16 mouse cellular contexts compared by ENCODE assay signal in genomic region chr4:115476051-115476450, GRCm38 (mm10). TPM values are rescaled to one million over a fixed set of nuclear protein-coding genes. Genes with fewer than 3 reads are reported as not detected.
DNase-seq lines count a peak whose midpoint lies in the region; ATAC-seq and TF ChIP-seq lines count a peak whose summit lies in the region.
"Not testable (repeated sequence)": the region's sequence is repeated elsewhere in the genome, so short reads cannot be mapped to it uniquely, and the experiment has no call there.
"Had no signal": no experiment of that assay in that cellular context is flagged by ENCODE, and none has a peak within 500 bp of the region (broad histone marks: within the 10 kb centered on the region; RNA-seq: fewer than 3 reads in every experiment).

No protein-coding gene starts in this region.

- not testable (repeated sequence) for H3K4me1 ChIP-seq in kidney, postnatal 0 days (replicated peaks; ENCODE audit: insufficient read depth, low read length); lung, adult 2 months (ENCODE audit: control insufficient read depth, insufficient read depth, low read length); midbrain, embryonic 11.5 days (ENCODE audit: control insufficient read depth, insufficient read depth, low read length)

- not testable (repeated sequence) for H3K9ac ChIP-seq in kidney, postnatal 0 days (ENCODE audit: low read depth, low read length); midbrain, embryonic 11.5 days (ENCODE audit: low read length)

- not testable (repeated sequence) for H3K27me3 ChIP-seq in kidney, postnatal 0 days (ENCODE audit: insufficient read depth, low read length); midbrain, embryonic 11.5 days (ENCODE audit: control insufficient read depth, insufficient read depth, low read length)

- not testable (repeated sequence) for H3K4me2 ChIP-seq in kidney, postnatal 0 days (ENCODE audit: low read length); midbrain, embryonic 11.5 days

- TF ChIP-seq POLR2A in lung, adult 2 months (IDR thresholded peaks at IDR 0.05; ENCODE audit: borderline replicate concordance, extremely low read depth, low read depth, low read length): not testable (repeated sequence)

- not testable (repeated sequence) for H3K27ac ChIP-seq in kidney, postnatal 0 days; midbrain, embryonic 11.5 days (ENCODE audit: low read depth, low read length)

- intact Hi-C loops in heart, postnatal 14 days (cut with DNase I): loop anchor here (1.0 kb wide), 1 partner anchor 233 kb away; no protein-coding TSS in a partner anchor

- ATAC-seq in frontal cortex, adult (ENCODE audit: low TSS enrichment): peak; percentile 84
- ATAC-seq in kidney, postnatal 0 days (replicated peaks; ENCODE audit: low FRiP score, low read depth): not testable (repeated sequence)
- 0 out of 2 replicates have a peak, but pooled peaks have one; percentile 46 for ATAC-seq in midbrain, embryonic 11.5 days (ENCODE audit: low FRiP score)

- not testable (repeated sequence) for H3K4me3 ChIP-seq in kidney, postnatal 0 days (replicated peaks; ENCODE audit: low read depth, low read length); lung, adult 2 months (replicated peaks; ENCODE audit: extremely low read depth, low read depth, low read length); midbrain, embryonic 11.5 days (ENCODE audit: low read depth, low read length)

- peak; percentile 11 for DNase-seq in ZHBTc4 (ENCODE audit: low read depth, low spot score)
- peak; percentile 2 to 6 for DNase-seq in cerebellum, postnatal 14 days
- peak; percentile 31 to 49 for DNase-seq in heart, postnatal 14 days
- DNase-seq in kidney, postnatal 0 days (ENCODE audit: low spot score): peak; percentile 32
- peak; percentile 28 for DNase-seq in lung, adult 2 months
- not testable (repeated sequence) for DNase-seq in midbrain, embryonic 11.5 days (ENCODE audit: low spot score, missing footprints)

- H3K9me3 ChIP-seq in kidney, postnatal 0 days (replicated peaks; ENCODE audit: low read length); midbrain, embryonic 11.5 days (ENCODE audit: control insufficient read depth, low read length): not testable (repeated sequence)

- TF ChIP-seq CTCF in kidney, postnatal 0 days (IDR thresholded peaks at IDR 0.05; ENCODE audit: low read depth): peak; percentile 62
- TF ChIP-seq CTCF in lung, adult 2 months (IDR thresholded peaks at IDR 0.05; ENCODE audit: insufficient read depth, low read length): not testable (repeated sequence)

- not testable (repeated sequence) for H3K36me3 ChIP-seq in kidney, postnatal 0 days (ENCODE audit: insufficient read depth, low read length); midbrain, embryonic 11.5 days (ENCODE audit: control insufficient read depth, insufficient read depth, low read length)

RNA-seq across cellular contexts. Expression of gene Cyp4a14, which starts 19.9 kb away (rescaled TPM):
- total RNA-seq in heart, postnatal 14 days (2021): not detected
- polyA plus RNA-seq in kidney, postnatal 0 days (2015; fragmentation: Nextera tagmentation; extraction: Ambion mirVana): 2.3 and 2.5 TPM in 2 replicates
- polyA plus RNA-seq in lung, adult 2 months (2012; rRNA removed): 0.06 TPM in 1 of 2 replicates, not detected in the other
- not detected in 2 replicates for polyA plus RNA-seq in midbrain, embryonic 11.5 days (2014; fragmentation: Nextera tagmentation; extraction: Ambion mirVana)
- total RNA-seq: gastrocnemius, postnatal 14 days; heart, postnatal 25 days; layer of hippocampus, postnatal 25 days had no signal
- polyA plus RNA-seq: cortical plate, adult 2 months; forebrain, embryonic 10.5 days; intestine, embryonic 14.5 days; limb, embryonic 13.5 days; lung, embryonic 16.5 days; stomach, embryonic 16.5 days had no signal

RNA-seq across cellular contexts. Expression of gene Cyp4a30b, which starts 23.6 kb away (rescaled TPM):
- not detected for total RNA-seq in heart, postnatal 14 days (2021)
- polyA plus RNA-seq in kidney, postnatal 0 days (2015; fragmentation: Nextera tagmentation; extraction: Ambion mirVana): 0.26 and 0.38 TPM in 2 replicates
- not detected in 2 replicates for polyA plus RNA-seq in lung, adult 2 months (2012; rRNA removed)
- not detected in 2 replicates for polyA plus RNA-seq in midbrain, embryonic 11.5 days (2014; fragmentation: Nextera tagmentation; extraction: Ambion mirVana)
- total RNA-seq: gastrocnemius, postnatal 14 days; heart, postnatal 25 days; layer of hippocampus, postnatal 25 days had no signal
- polyA plus RNA-seq: cortical plate, adult 2 months; forebrain, embryonic 10.5 days; intestine, embryonic 14.5 days; limb, embryonic 13.5 days; lung, embryonic 16.5 days; stomach, embryonic 16.5 days had no signal

RNA-seq across cellular contexts. Expression of gene Cyp4a10, which starts 42.0 kb away (rescaled TPM):
- under 1 TPM; 0.12 to 0.24 TPM for total RNA-seq in heart, postnatal 14 days (2021)
- 34.7 and 35.5 TPM in 2 replicates for polyA plus RNA-seq in kidney, postnatal 0 days (2015; fragmentation: Nextera tagmentation; extraction: Ambion mirVana)
- polyA plus RNA-seq in lung, adult 2 months (2012; rRNA removed): 0.05 and 0.12 TPM in 2 replicates
- not detected in 2 replicates for polyA plus RNA-seq in midbrain, embryonic 11.5 days (2014; fragmentation: Nextera tagmentation; extraction: Ambion mirVana)
- total RNA-seq: gastrocnemius, postnatal 14 days; heart, postnatal 25 days; layer of hippocampus, postnatal 25 days had no signal
- polyA plus RNA-seq: cortical plate, adult 2 months; forebrain, embryonic 10.5 days; intestine, embryonic 14.5 days; limb, embryonic 13.5 days; lung, embryonic 16.5 days had no signal

Comparison
In these comparisons a context has a peak if more than half of its experiments do, and no peak if none do; other contexts are left out.
1. RNA of gene Cyp4a10, which starts 42.0 kb away (polyA plus RNA-seq): 34.7 to 35.5 TPM in kidney, postnatal 0 days; 0.05 to 0.12 TPM in lung, adult 2 months and not detected in midbrain, embryonic 11.5 days; every median in the first group is over 10 times any median in the second.